Mouse (Mus musculus): ENCODE results near the gene Elmo1.

The Elmo1 gene

GRCm38 (mm10) chr13:20094916-20095700 is 4.7 kb downstream of the Elmo1 start:
- DNase-seq (ENCODE audit: low read depth, low spot score) = peak; percentile 74

GRCm38 (mm10) chr13:20097006-20097617 is 6.7 kb downstream of the Elmo1 start:
- no peak for DNase-seq (ENCODE audit: low read depth, low spot score)

GRCm38 (mm10) chr13:20097934-20098593 is 7.7 kb downstream of the Elmo1 start:
- DNase-seq (ENCODE audit: low read depth, low spot score) = peak; percentile 67

- no peak for DNase-seq (ENCODE audit: low read depth, low spot score)
Observed at GRCm38 (mm10) chr13:20098594-20098965, 8.2 kb downstream of the Elmo1 start.

- no peak for DNase-seq (ENCODE audit: low read depth, low spot score)
Observed at GRCm38 (mm10) chr13:20099546-20099945, 9.2 kb downstream of the Elmo1 start.

- DNase-seq (ENCODE audit: low read depth, low spot score) = no peak
Observed at GRCm38 (mm10) chr13:20100357-20100756, 10.0 kb downstream of the Elmo1 start.

- DNase-seq (ENCODE audit: low read depth, low spot score) = no peak
Observed at GRCm38 (mm10) chr13:20101691-20102090, 11.3 kb downstream of the Elmo1 start.

GRCm38 (mm10) chr13:20104791-20105190 is 14.4 kb downstream of the Elmo1 start:
- no peak for DNase-seq (ENCODE audit: low read depth, low spot score)

- DNase-seq (ENCODE audit: low read depth, low spot score) = no peak
Observed at GRCm38 (mm10) chr13:20105996-20106395, 15.6 kb downstream of the Elmo1 start.

- no peak for DNase-seq (ENCODE audit: low read depth, low spot score)
Observed at GRCm38 (mm10) chr13:20107953-20108498, 17.6 kb downstream of the Elmo1 start.

- DNase-seq (ENCODE audit: low read depth, low spot score) = no peak
Observed at GRCm38 (mm10) chr13:20108956-20109355, 18.6 kb downstream of the Elmo1 start.

GRCm38 (mm10) chr13:20109446-20109845 is 19.1 kb downstream of the Elmo1 start:
- DNase-seq (ENCODE audit: low read depth, low spot score) = no peak

- no peak for DNase-seq (ENCODE audit: low read depth, low spot score)
Observed at GRCm38 (mm10) chr13:20109987-20110680, 19.7 kb downstream of the Elmo1 start.

GRCm38 (mm10) chr13:20111256-20111800 is 20.9 kb downstream of the Elmo1 start:
- DNase-seq (ENCODE audit: low read depth, low spot score) = no peak

- DNase-seq (ENCODE audit: low read depth, low spot score) = no peak
Observed at GRCm38 (mm10) chr13:20115131-20115907, 24.9 kb downstream of the Elmo1 start.

GRCm38 (mm10) chr13:20116019-20116418 is 25.6 kb downstream of the Elmo1 start:
- DNase-seq (ENCODE audit: low read depth, low spot score) = no peak

- no peak for DNase-seq (ENCODE audit: low read depth, low spot score)
Observed at GRCm38 (mm10) chr13:20116868-20117510, 26.6 kb downstream of the Elmo1 start.

GRCm38 (mm10) chr13:20117691-20118090 is 27.3 kb downstream of the Elmo1 start:
- DNase-seq (ENCODE audit: low read depth, low spot score) = no peak

GRCm38 (mm10) chr13:20118909-20119308 is 28.5 kb downstream of the Elmo1 start:
- no peak for DNase-seq (ENCODE audit: low read depth, low spot score)

GRCm38 (mm10) chr13:20120723-20121122 is 30.3 kb downstream of the Elmo1 start:
- peak; percentile 69 for DNase-seq (ENCODE audit: low read depth, low spot score)
